Mouse (Mus musculus) forebrain, postnatal 0 days (tissue): ENCODE data around the gene Ssbp1. TPM values are rescaled to one million over a fixed set of nuclear protein-coding genes. Genes with fewer than 3 reads are reported as not detected.

ENCODE experiments used
- ATAC-seq: fragments of 200-750 bp; cut with Nextera tagmentation; 2 replicates; pipeline ENCODE4 v1.8.0; 2017; ENCODE audit warnings: mild to moderate bottlenecking, moderate library complexity
- DNase-seq: peaks from one replicate; pipeline ENCODE4 v3.0.0-alpha.2; 2015
- H3K27ac ChIP-seq: fragments of 300-500 bp; sonication (generic); 2 replicates; pipeline ENCODE4 v1.5.1; 2014; ENCODE audit warnings: low read depth, mild to moderate bottlenecking, antibody characterized with exemption, low read length, moderate library complexity, mixed read lengths
- H3K27me3 ChIP-seq: fragments of 300-500 bp; sonication (generic); 2 replicates; pipeline ENCODE4 v1.6.1; 2014; ENCODE audit warnings: mild to moderate bottlenecking, low read length, mixed read lengths; ENCODE audit not compliant: insufficient read depth
- H3K36me3 ChIP-seq: fragments of 300-500 bp; sonication (generic); 2 replicates; pipeline ENCODE4 v1.6.1; 2014; ENCODE audit warnings: mild to moderate bottlenecking, moderate library complexity; ENCODE audit not compliant: insufficient read depth
- H3K4me1 ChIP-seq: fragments of 300-500 bp; sonication (generic); 2 replicates; pipeline ENCODE4 v1.6.1; 2014; ENCODE audit warnings: antibody characterized with exemption; ENCODE audit not compliant: insufficient read depth
- H3K4me2 ChIP-seq: fragments of 300-500 bp; sonication (generic); 2 replicates; pipeline ENCODE4 v1.6.1; 2014; ENCODE audit warnings: low read depth, mild to moderate bottlenecking, moderate library complexity
- H3K4me3 ChIP-seq: fragments of 300-500 bp; sonication (generic); 2 replicates; pipeline ENCODE4 v1.5.1; 2014; ENCODE audit warnings: low read depth, low read length, mixed read lengths
- H3K9ac ChIP-seq: fragments of 300-500 bp; sonication (generic); 2 replicates; pipeline ENCODE4 v1.6.1; 2014; ENCODE audit warnings: mild to moderate bottlenecking
- H3K9me3 ChIP-seq: fragments of 300-500 bp; sonication (generic); 2 replicates; pipeline ENCODE4 v1.6.1; 2016; ENCODE audit warnings: low read length
- CTCF ChIP-seq: sonication (generic); IDR thresholded peaks from 2 replicates; pipeline ENCODE4 v1.5.1; 2016; ENCODE audit warnings: antibody characterized with exemption, control low read depth, low read depth
- WGBS: fragments of 180-500 bp; shearing (Covaris S2); extraction: QIAGEN DNeasy Blood & Tissue Kit; methylation state at CpG from one replicate; pipeline ENCODE4 v1.1.7; 2014; 5-methylcytosine and 5-hydroxymethylcytosine counted together
- polyA plus RNA-seq: library from polyadenylated mRNA; unstranded; fragments of >200 nt; fragmentation: Nextera tagmentation; extraction: Ambion mirVana; gene quantifications from 2 replicates; pipeline ENCODE4 v1.2.1, GENCODE M21; 2015
- total RNA-seq: library from RNA; depleted of rRNA; stranded (reverse); fragments of >200 nt; gene quantifications from 2 replicates; pipeline ENCODE4 v1.2.3, GENCODE M21; 2014; rRNA removed

Ssbp1 gene
- 25.3 and 29.9 TPM in 2 replicates for total RNA-seq
- polyA plus RNA-seq: 77.2 and 83.1 TPM in 2 replicates

DNA sequence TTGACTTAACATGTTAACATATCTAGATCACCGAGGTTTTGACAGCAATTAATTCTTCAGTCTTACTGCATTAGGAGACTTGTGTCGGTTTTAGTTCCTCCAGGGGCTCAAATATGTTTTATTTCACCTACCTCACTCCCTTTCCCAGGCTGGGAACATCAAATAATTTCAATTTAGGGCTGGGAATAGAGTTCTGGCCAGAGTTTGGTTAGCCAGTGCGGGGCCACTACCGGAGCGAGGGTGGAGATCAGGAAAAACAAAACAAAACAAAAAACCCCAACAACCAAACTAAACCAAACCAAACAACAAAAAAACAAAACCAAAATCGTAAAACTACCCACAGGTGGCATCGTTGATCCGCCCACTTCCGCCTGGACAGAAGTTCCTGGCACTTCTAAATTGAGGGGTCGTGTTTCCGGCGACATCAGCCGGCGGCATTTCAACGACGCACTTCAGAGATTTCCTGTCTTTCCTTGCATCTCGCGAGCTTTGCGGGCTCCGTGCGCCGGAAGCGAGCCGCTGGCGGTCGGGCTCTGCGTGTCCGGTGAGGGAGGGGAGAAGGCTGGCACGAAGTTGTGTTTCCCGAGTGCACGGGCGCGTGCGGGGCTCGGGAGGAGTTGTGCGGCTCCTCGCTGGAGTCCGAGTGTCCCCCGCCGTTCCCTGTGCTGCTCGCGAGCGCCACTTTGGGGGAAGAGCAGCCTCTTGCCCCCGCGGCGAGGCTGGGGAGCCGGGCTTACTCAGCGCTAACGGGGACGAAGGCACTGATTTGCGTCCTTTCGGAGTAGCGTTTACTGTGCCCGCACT is at the start of gene Ssbp1:
Gene Ssbp1, plus strand, starts transcription at position 437 of the 804 bp plus-strand sequence.
- WGBS: under 1% methylated on average over 54 of the region's 54 CpGs
- Histone ChIP-seq H3K36me3 (peaks cover 16% of the 10 kb centered on the region), H3K27me3 (no peaks in the 10 kb centered on the region), H3K9me3 (no peaks in the 10 kb centered on the region), H3K4me1 (peaks cover 5% of the 10 kb centered on the region; the same call in 1 of the 2 replicates), H3K4me2 (peak within 1 kb of the TSS; percentile 63), H3K9ac (peak within 1 kb of the TSS; percentile 88), H3K27ac (peak within 1 kb of the TSS; percentile 94), H3K4me3 (peak within 1 kb of the TSS; percentile 84)
- TF ChIP-seq CTCF: peak; percentile 40; the same call in 1 of the 2 replicates
- DNase-seq (peak; percentile 96), ATAC-seq (peak; percentile 99)

- H3K4me3 ChIP-seq: no peak overlapping the region
- H3K36me3 ChIP-seq: peaks cover 12% of the 10 kb centered on the region; the same call in 1 of the 2 replicates
- no peak overlapping the region for H3K9ac ChIP-seq
- 88% methylated on average over 1 of the region's 1 CpGs for WGBS
- no peaks in the 10 kb centered on the region for H3K27me3 ChIP-seq
- DNase-seq (no peak), ATAC-seq (0 out of 2 replicates have a peak, but pooled peaks have one; percentile 23)
- H3K4me1 ChIP-seq: no peaks in the 10 kb centered on the region
- no peak overlapping the region for H3K4me2 ChIP-seq
- no peak overlapping the region for H3K27ac ChIP-seq
- H3K9me3 ChIP-seq: no peaks in the 10 kb centered on the region
- no peak for TF ChIP-seq CTCF
Observed at GRCm38 (mm10) chr6:40423013-40423412, 48.1 kb upstream of the Ssbp1 start.

GRCm38 (mm10) chr6:40423774-40424173 is 47.4 kb upstream of the Ssbp1 start:
- H3K9me3 ChIP-seq: no peaks in the 10 kb centered on the region
- H3K27ac ChIP-seq: no peak overlapping the region
- H3K4me3 ChIP-seq: no peak overlapping the region
- H3K36me3 ChIP-seq: peaks cover 8% of the 10 kb centered on the region; the same call in 1 of the 2 replicates
- no peak overlapping the region for H3K4me2 ChIP-seq
- WGBS: 59% methylated on average over 1 of the region's 1 CpGs
- DNase-seq (peak; percentile 51), ATAC-seq (peak; percentile 47; the same call in 1 of the 2 replicates)
- peaks cover 5% of the 10 kb centered on the region for H3K4me1 ChIP-seq
- TF ChIP-seq CTCF: peak; percentile 62
- no peak overlapping the region for H3K9ac ChIP-seq
- no peaks in the 10 kb centered on the region for H3K27me3 ChIP-seq

DNA sequence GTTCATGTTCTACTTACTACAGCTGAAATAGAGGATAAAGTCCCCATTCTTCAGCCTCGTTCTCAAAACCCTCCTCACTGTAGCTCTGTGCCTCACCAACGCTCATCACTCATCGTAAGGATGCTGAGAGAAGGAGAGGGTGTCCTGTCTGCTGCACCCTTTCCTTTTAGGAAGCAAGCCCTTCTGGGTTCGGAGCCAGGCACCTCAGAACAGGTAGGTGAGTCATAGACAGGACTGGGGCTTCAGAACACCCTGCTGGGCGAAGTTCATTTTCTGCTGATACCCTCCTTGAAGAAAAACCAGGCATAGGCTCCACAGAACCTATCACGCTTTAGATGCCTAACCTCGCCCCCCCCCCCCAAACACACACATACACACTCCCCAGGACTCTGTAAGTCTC is 43.7 kb upstream of the Ssbp1 start:
- H3K36me3 ChIP-seq: no peaks in the 10 kb centered on the region
- no peaks in the 10 kb centered on the region for H3K27me3 ChIP-seq
- DNase-seq: no peak
- no peak for ATAC-seq
- H3K4me2 ChIP-seq: no peak overlapping the region
- WGBS: 89% methylated on average over 7 of the region's 7 CpGs
- H3K4me3 ChIP-seq: no peak overlapping the region
- H3K4me1 ChIP-seq: peaks cover 14% of the 10 kb centered on the region
- no peak for TF ChIP-seq CTCF
- no peak overlapping the region for H3K27ac ChIP-seq
- H3K9ac ChIP-seq: no peak overlapping the region
- H3K9me3 ChIP-seq: no peaks in the 10 kb centered on the region

- no peaks in the 10 kb centered on the region for H3K9me3 ChIP-seq
- WGBS: 39% methylated on average over 3 of the region's 3 CpGs
- no peak overlapping the region for H3K4me2 ChIP-seq
- ATAC-seq: peak; percentile 62
- peaks cover 22% of the 10 kb centered on the region for H3K4me1 ChIP-seq
- H3K4me3 ChIP-seq: no peak overlapping the region
- no peak overlapping the region; the same call in 1 of the 2 replicates for H3K27ac ChIP-seq
- H3K27me3 ChIP-seq: no peaks in the 10 kb centered on the region
- TF ChIP-seq CTCF: no peak
- peak; percentile 46 for DNase-seq
- no peak overlapping the region for H3K9ac ChIP-seq
- H3K36me3 ChIP-seq: no peaks in the 10 kb centered on the region
Observed at GRCm38 (mm10) chr6:40428696-40429095, 42.5 kb upstream of the Ssbp1 start.

DNA sequence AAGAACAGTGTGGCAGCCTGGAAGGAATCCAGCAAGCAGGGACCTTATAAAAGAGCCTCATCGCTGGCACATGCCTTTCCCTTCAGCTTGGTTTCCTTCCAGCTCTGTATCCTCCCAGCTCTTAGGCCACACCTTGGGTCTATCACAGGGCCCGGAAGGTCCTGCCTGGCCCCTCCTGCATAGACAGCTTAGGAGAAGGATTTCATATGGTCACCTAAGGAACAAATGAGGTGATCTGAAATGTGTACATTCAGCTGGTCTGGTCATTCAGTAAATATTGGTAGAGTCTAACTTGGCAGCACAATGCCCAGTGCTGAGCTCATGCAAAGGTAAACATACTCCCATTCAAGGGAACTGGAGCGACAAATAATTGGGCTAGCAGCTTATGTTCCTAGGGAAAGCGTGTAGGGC is 41.6 kb upstream of the Ssbp1 start:
- no peaks in the 10 kb centered on the region for H3K9me3 ChIP-seq
- H3K4me1 ChIP-seq: peaks cover 30% of the 10 kb centered on the region

GRCm38 (mm10) chr6:40430251-40430650 is 40.9 kb upstream of the Ssbp1 start:
- DNase-seq: no peak
- no peak for ATAC-seq
- Histone ChIP-seq H3K36me3 (no peaks in the 10 kb centered on the region), H3K4me3 (no peak overlapping the region), H3K27me3 (no peaks in the 10 kb centered on the region), H3K9ac (no peak overlapping the region), H3K4me2 (no peak overlapping the region), H3K27ac (no peak overlapping the region), H3K9me3 (no peaks in the 10 kb centered on the region), H3K4me1 (peaks cover 35% of the 10 kb centered on the region)
- TF ChIP-seq CTCF: no peak
- 93% methylated on average over 3 of the region's 3 CpGs for WGBS

More for the DNA sequence above, 41.6 kb upstream of the Ssbp1 start:
- DNase-seq (peak; percentile 28), ATAC-seq (no peak)
- H3K9ac ChIP-seq: no peak overlapping the region
- H3K27me3 ChIP-seq: no peaks in the 10 kb centered on the region
- no peak overlapping the region for H3K4me2 ChIP-seq
- WGBS: 21% methylated on average over 4 of the region's 4 CpGs
- no peak for TF ChIP-seq CTCF
- no peak overlapping the region for H3K4me3 ChIP-seq
- H3K36me3 ChIP-seq: no peaks in the 10 kb centered on the region
- peak overlapping the region; percentile 23; the same call in 1 of the 2 replicates for H3K27ac ChIP-seq
